Mouse (Mus musculus): ENCODE results near the gene Fig4.

DNA sequence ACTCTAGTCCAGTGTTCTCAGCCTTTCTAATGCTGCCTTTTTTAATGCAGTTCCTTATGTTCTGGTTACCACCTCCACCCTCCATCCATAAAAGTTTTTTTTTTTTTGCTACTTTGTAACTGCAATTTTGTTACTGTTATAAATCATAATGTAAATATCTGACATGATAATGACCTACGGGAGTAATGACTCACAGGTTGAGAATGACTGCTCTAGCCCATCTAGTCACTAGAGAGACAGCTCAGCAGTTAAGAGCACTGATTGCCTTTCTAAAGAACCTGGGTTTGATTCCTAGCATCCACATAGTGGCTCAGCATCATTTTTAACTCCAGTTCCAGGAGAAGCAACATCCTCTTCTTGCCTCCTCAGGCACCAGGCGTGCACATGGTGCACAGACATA, 21.0 kb downstream of the Fig4 start:
- TF ChIP-seq CTCF (IDR thresholded peaks at IDR 0.05; ENCODE audit: borderline replicate concordance, insufficient read depth, low read length) (no peak), POLR2A (IDR thresholded peaks at IDR 0.05; ENCODE audit: low read depth, low read length) (no peak)
